Mouse (Mus musculus) spleen, adult 2 months (tissue): ENCODE measurements around the gene Syne3. TPM values are rescaled to one million over a fixed set of nuclear protein-coding genes. Genes with fewer than 3 reads are reported as not detected.

Experiments
- DNase-seq, 2 experiments: peaks; one replicate each; pipeline versions ENCODE4 v3.0.0 to v3.0.0-alpha.2; 2012 to 2021; ENCODE audit warnings: low spot score in 2 of 2, low read depth in 1 of 2
- H3K27ac ChIP-seq: fragments of 200-500 bp; 2 replicates; pipeline ENCODE4 v1.5.1; 2012; ENCODE audit warnings: low read length, inconsistent platforms; ENCODE audit not compliant: insufficient read depth
- H3K27me3 ChIP-seq: fragments of 200-500 bp; 2 replicates; pipeline ENCODE4 v1.6.1; 2012; ENCODE audit warnings: mild to moderate bottlenecking, moderate library complexity, low read length, inconsistent platforms; ENCODE audit not compliant: control insufficient read depth, insufficient read depth
- H3K36me3 ChIP-seq: fragments of 200-500 bp; 2 replicates; pipeline ENCODE4 v1.6.1; 2012; ENCODE audit warnings: mild to moderate bottlenecking, low read length, inconsistent platforms; ENCODE audit not compliant: control insufficient read depth, insufficient read depth
- H3K4me1 ChIP-seq: fragments of 200-500 bp; 2 replicates; pipeline ENCODE4 v1.6.1; 2011; ENCODE audit warnings: inconsistent platforms; ENCODE audit not compliant: control insufficient read depth, insufficient read depth, insufficient read length
- H3K4me3 ChIP-seq: fragments of 200-500 bp; 2 replicates; pipeline ENCODE4 v1.5.1; 2011; ENCODE audit warnings: mild to moderate bottlenecking, inconsistent platforms; ENCODE audit not compliant: insufficient read depth, insufficient read length; ENCODE audit errors: extremely low read depth
- CTCF ChIP-seq: fragments of 200-500 bp; IDR thresholded peaks from 2 replicates; pipeline ENCODE4 v1.5.1; 2011; ENCODE audit warnings: mild to moderate bottlenecking, inconsistent platforms; ENCODE audit not compliant: insufficient read depth, insufficient read length, insufficient replicate concordance; ENCODE audit errors: extremely low read depth
- POLR2A ChIP-seq: fragments of 200-500 bp; IDR thresholded peaks from 2 replicates; pipeline ENCODE4 v1.6.1; 2011; ENCODE audit warnings: low read depth, low read length, inconsistent platforms
- WGBS: fragments of 180-500 bp; shearing (Covaris S2); methylation state at CpG from one replicate; pipeline ENCODE4 v1.1.7; 2018; 5-methylcytosine and 5-hydroxymethylcytosine counted together
- polyA plus RNA-seq: library from polyadenylated mRNA; depleted of rRNA; stranded (reverse); fragments of >200 nt; gene quantifications from 2 replicates; pipeline ENCODE4 v1.2.3, GENCODE M21; 2012

Gene Syne3
- polyA plus RNA-seq, 1 experiment = 5.4 TPM

DNA sequence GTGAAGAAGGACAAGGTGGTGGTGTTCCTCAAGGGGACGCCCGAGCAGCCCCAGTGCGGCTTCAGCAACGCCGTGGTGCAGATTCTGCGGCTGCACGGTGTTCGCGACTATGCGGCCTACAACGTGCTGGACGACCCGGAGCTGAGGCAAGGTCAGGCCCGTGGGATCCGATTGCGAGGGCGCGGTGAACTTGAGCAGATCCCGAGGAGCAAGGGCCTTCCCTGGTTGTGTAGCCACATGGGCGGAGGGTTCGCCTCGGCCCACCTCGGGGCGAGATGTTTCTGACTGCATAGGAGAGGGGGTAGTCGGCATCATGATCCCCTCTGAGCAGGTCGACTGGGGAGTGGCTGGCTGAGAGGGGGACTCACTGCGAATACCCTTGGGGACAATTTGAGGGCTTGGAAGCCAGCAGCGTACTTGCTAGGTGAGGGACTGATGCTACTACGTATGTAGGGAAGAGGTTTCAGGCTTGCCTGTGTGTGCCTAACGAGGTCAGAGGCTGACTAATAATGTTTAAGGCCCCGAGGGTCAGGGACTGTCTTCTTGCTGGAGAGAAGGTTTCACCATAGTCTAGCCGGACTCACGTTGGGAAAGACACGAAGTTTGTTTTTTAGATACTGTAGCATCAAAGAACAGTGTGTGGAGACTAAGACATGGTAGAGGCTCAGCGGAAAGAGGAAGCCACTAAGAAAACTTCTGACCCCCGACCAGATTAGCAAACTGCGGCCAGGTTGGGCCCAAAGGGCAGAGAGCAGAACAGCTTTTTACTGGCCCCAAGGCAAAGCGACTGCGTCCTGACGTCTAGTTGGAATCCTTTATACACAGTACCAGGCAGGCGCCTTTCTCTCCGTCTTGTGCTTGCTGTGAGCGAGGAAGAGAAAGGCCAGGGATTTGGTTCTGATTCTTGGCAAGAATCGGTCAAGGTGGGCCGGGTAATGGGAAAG lies 23.5 kb upstream of the Syne3 start:
- H3K4me3 ChIP-seq = peak overlapping the region; percentile 70
- H3K27me3 ChIP-seq = no peaks in the 10 kb centered on the region
- no peak for DNase-seq
- H3K27ac ChIP-seq = peak overlapping the region; percentile 43
- 3% methylated on average over 45 of the region's 45 CpGs for WGBS
- no peak for TF ChIP-seq POLR2A
- no peak for TF ChIP-seq CTCF
- peaks cover 2% of the 10 kb centered on the region; the same call in 1 of the 2 replicates for H3K36me3 ChIP-seq
- no peaks in the 10 kb centered on the region; the same call in 1 of the 2 replicates for H3K4me1 ChIP-seq

DNA sequence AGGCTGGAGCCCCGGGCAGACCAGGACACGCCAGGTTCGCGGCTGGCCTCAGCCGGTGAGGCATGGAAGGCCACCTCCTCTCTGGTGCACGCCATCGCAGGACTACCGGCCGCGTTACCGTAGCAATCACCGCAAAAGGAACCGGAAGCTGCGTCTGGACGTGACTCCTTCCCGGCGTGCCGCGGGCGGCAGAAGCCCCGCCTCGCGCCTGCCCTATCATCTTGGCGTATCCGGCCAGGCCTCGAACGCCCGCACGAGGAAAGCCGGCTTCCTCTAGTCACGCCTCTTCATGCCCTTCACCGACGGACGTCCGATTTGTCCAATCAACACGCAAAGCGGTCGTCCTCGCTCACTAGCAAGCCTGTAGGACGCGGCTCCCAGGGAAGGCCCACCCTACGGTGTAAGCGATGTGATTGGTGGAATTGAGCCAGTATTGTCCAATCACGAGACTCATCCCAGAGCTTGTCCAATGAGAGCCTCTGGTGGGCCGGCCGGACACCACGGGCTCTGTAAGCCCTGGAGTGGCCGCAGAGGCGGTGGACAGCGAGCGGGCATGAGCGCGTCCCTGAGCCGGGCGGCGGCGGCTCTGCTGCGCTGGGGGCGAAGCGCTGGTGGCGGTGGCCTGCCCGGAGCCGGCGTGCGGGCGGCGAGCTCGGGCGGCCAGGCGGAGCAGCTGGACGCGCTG lies 22.7 kb upstream of the Syne3 start, which contains the start of gene Glrx5:
TSS of gene Glrx5 (plus strand) at position 542 of the 685 bp plus-strand sequence.
- Histone ChIP-seq H3K27me3 (no peaks in the 10 kb centered on the region), H3K4me3 (peak within 1 kb of the TSS; percentile 85), H3K36me3 (peaks cover 2% of the 10 kb centered on the region; the same call in 1 of the 2 replicates), H3K27ac (peak within 1 kb of the TSS; percentile 62), H3K4me1 (no peaks in the 10 kb centered on the region; the same call in 1 of the 2 replicates)
- peak; percentile 99 to 100 for DNase-seq
- WGBS = under 1% methylated on average over 72 of the region's 72 CpGs
- TF ChIP-seq CTCF = no peak
- peak; percentile 74 for TF ChIP-seq POLR2A

DNA sequence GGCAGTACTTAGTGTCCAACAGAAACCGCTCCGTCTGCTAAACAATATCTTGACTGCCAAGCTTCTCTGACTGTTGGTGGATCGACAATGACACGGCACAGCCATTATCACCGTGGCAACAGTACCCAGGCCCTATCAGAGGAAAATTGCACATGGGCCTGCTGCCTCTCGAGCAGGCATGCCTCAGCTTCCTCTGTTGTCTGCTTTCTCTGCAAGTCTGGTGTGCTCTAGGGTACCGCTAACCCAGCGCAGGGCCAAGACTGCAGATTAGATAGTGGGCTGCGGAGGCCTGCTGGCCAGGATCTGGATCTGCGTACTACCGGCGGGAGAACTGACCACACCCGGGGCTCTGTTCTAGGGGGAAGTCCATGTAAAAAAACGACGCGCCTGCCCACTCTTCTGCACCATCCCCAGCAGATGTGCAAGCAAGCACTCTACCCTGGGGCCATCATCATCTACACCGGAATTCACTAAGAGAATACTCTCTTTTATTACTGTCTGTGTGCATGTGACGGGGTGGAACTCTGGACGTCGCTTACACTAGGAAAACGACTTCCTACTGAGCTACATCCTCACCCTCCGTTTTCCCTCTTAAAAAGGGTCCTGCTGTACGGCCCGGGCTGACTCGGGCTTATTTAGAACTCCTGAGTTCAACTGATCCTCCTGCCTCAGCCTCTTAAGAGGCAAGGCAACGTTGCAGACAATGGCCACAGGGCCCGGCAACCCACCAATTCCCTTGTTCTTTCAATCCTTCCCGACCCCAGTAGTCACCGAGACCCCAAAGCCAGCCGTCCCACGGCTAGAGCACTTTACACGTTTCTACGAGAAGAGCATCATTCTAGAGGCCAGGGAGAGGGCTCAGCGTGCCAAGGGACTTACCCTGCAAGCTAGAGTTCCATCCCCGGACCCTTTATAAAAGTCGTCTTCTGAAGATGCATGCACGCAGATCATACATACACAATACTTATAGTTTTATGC lies 21.8 kb upstream of the Syne3 start:
- Histone ChIP-seq H3K4me3 (peak overlapping the region; percentile 85), H3K27ac (peak overlapping the region; percentile 62), H3K4me1 (no peaks in the 10 kb centered on the region; the same call in 1 of the 2 replicates), H3K27me3 (no peaks in the 10 kb centered on the region), H3K36me3 (peaks cover 2% of the 10 kb centered on the region; the same call in 1 of the 2 replicates)
- 4% methylated on average over 37 of the region's 37 CpGs for WGBS
- no peak for DNase-seq
- TF ChIP-seq POLR2A = no peak
- no peak for TF ChIP-seq CTCF

DNA sequence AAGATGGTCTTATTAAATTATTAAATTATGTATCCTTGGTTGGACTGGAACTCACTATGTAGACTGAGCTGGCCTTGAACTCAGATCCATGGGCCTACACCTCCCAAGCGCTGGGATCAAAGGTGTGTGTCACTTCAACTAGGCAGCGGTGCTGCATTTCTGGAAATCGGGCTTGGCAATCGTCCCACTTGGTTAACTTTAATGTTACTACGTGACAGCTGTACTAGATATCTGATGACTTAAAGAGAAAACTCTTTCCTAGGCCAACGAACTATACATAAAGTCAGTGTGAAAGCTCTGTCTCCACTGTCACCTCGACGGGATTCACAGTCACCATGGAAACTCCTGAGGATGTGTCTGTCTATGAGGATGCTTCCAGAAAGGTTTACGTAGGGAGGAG lies 20.3 kb upstream of the Syne3 start:
- H3K27me3 ChIP-seq = no peaks in the 10 kb centered on the region
- H3K4me1 ChIP-seq = no peaks in the 10 kb centered on the region; the same call in 1 of the 2 replicates
- no peak overlapping the region for H3K4me3 ChIP-seq
- TF ChIP-seq POLR2A = no peak
- WGBS = 89% methylated on average over 9 of the region's 9 CpGs
- DNase-seq = no peak
- no peak overlapping the region for H3K27ac ChIP-seq
- H3K36me3 ChIP-seq = peaks cover 2% of the 10 kb centered on the region; the same call in 1 of the 2 replicates

DNA sequence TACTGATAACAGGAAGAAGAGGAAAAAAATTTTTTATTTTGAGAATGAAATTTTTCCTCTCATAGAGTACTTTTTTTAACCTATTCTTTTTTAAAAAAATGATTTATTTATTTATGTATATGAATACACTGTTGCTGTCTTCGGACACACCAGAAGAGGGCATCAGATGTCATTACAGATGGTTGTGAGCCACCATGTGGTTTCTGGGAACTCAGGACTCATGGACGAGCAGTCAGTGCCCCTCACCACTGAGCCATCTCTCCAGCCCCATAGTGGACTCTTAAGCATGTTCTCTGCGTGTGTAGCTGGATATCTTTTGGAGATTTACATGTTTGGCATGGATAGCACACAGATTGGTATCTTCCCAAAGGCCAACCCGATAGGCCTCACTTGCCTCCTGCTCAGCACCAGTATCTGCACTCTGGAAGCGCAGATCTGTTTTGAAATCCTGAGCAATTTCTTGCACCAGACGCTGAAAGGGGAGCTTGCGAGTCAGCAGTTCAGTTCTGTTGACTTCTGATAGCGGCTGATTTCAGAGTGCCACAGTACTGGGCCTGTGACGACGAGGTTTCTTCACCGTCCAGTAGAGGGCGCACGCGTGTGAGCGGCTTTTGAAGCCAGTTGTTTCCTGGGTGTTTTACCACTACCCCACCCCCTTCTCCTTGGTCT lies 17.8 kb upstream of the Syne3 start:
- H3K4me3 ChIP-seq = no peak overlapping the region
- peak overlapping the region; percentile 58 for H3K27ac ChIP-seq
- peak; percentile 76 to 80 for DNase-seq

More for the DNA sequence above, 17.8 kb upstream of the Syne3 start:
- Histone ChIP-seq H3K36me3 (peaks cover 2% of the 10 kb centered on the region; the same call in 1 of the 2 replicates), H3K27me3 (no peaks in the 10 kb centered on the region), H3K4me1 (no peaks in the 10 kb centered on the region)
- WGBS = 25% methylated on average over 15 of the region's 15 CpGs
- TF ChIP-seq POLR2A (no peak), CTCF (peak; percentile 92)
